Mouse (Mus musculus) heart, embryonic 16.5 days (tissue): ENCODE data around the gene Pink1. TPM values are rescaled to one million over a fixed set of nuclear protein-coding genes. Genes with fewer than 3 reads are reported as not detected.

Experiments used
- ATAC-seq: fragments of 200-750 bp; cut with Nextera tagmentation; replicated peaks from 2 replicates; pipeline ENCODE4 v1.8.0; 2017; ENCODE audit warnings: moderate number of reproducible peaks; ENCODE audit not compliant: insufficient read depth, low FRiP score; ENCODE audit errors: extremely low read depth
- H3K27ac ChIP-seq: fragments of 300-500 bp; sonication (generic); 2 replicates; pipeline ENCODE4 v1.5.1; 2014; ENCODE audit warnings: mild to moderate bottlenecking, low read length, control low read depth, moderate library complexity
- H3K27me3 ChIP-seq: fragments of 300-500 bp; sonication (generic); 2 replicates; pipeline ENCODE4 v1.6.1; 2014; ENCODE audit warnings: low read length, mixed read lengths; ENCODE audit not compliant: control insufficient read depth, insufficient read depth
- H3K36me3 ChIP-seq: fragments of 300-500 bp; sonication (generic); 2 replicates; pipeline ENCODE4 v1.6.1; 2014; ENCODE audit not compliant: control insufficient read depth, insufficient read depth
- H3K4me1 ChIP-seq: fragments of 300-500 bp; sonication (generic); 2 replicates; pipeline ENCODE4 v1.6.1; 2014; ENCODE audit warnings: low read length, mixed read lengths; ENCODE audit not compliant: control insufficient read depth, insufficient read depth
- H3K4me2 ChIP-seq: fragments of 300-500 bp; sonication (generic); 2 replicates; pipeline ENCODE4 v1.6.1; 2014; ENCODE audit warnings: low read depth, mild to moderate bottlenecking, control low read depth, low read length
- H3K4me3 ChIP-seq: fragments of 300-500 bp; sonication (generic); 2 replicates; pipeline ENCODE4 v1.5.1; 2014; ENCODE audit warnings: mild to moderate bottlenecking, control low read depth, low read length
- H3K9ac ChIP-seq: fragments of 300-500 bp; sonication (generic); 2 replicates; pipeline ENCODE4 v1.6.1; 2014; ENCODE audit warnings: low read length, control low read depth
- H3K9me3 ChIP-seq: fragments of 300-500 bp; sonication (generic); replicated peaks from 2 replicates; pipeline ENCODE4 v1.6.1; 2016; ENCODE audit warnings: low read length; ENCODE audit not compliant: control insufficient read depth
- WGBS: fragments of 180-500 bp; shearing (Covaris S2); extraction: QIAGEN DNeasy Blood & Tissue Kit; methylation state at CpG from one replicate; pipeline ENCODE4 v1.1.7; 2014; 5-methylcytosine and 5-hydroxymethylcytosine counted together
- polyA plus RNA-seq: library from polyadenylated mRNA; unstranded; fragments of >200 nt; fragmentation: Nextera tagmentation; extraction: Ambion mirVana; gene quantifications from 2 replicates; pipeline ENCODE4 v1.2.1, GENCODE M21; 2015

The Pink1 gene
- 70.9 and 79.8 TPM in 2 replicates for polyA plus RNA-seq

- H3K4me1 ChIP-seq = peaks cover 34% of the 10 kb centered on the region
- 4% methylated on average over 41 of the region's 41 CpGs for WGBS
- H3K36me3 ChIP-seq = no peaks in the 10 kb centered on the region
- ATAC-seq = peak; percentile 69
- peak within 1 kb of the TSS; percentile 99 for H3K27ac ChIP-seq
- H3K4me2 ChIP-seq = peak within 1 kb of the TSS; percentile 73
- no peaks in the 10 kb centered on the region; the same call in 1 of the 2 replicates for H3K9me3 ChIP-seq
- H3K9ac ChIP-seq = peak within 1 kb of the TSS; percentile 96
- peaks cover 4% of the 10 kb centered on the region; the same call in 1 of the 2 replicates for H3K27me3 ChIP-seq
- peak within 1 kb of the TSS; percentile 89 for H3K4me3 ChIP-seq
These were observed at the start of gene Pink1 for GRCm38 (mm10) chr4:138326077-138326695. Gene Pink1 (minus strand): TSS chr4:138326307.

GRCm38 (mm10) chr4:138375117-138375516, 49.0 kb upstream of the Pink1 start:
- WGBS = 83% methylated on average over 3 of the region's 3 CpGs
- H3K4me3 ChIP-seq = no peak overlapping the region

GRCm38 (mm10) chr4:138370996-138371516, 44.9 kb upstream of the Pink1 start:
- no peak overlapping the region for H3K9ac ChIP-seq
- no peak for ATAC-seq
- WGBS = 79% methylated on average over 5 of the region's 5 CpGs
- H3K9me3 ChIP-seq = no peaks in the 10 kb centered on the region
- no peaks in the 10 kb centered on the region for H3K36me3 ChIP-seq
- H3K4me2 ChIP-seq = no peak overlapping the region
- no peak overlapping the region for H3K4me3 ChIP-seq
- H3K27me3 ChIP-seq = peaks cover 2% of the 10 kb centered on the region; the same call in 1 of the 2 replicates
- peaks cover 13% of the 10 kb centered on the region for H3K4me1 ChIP-seq
- no peak overlapping the region for H3K27ac ChIP-seq

More at GRCm38 (mm10) chr4:138375117-138375516, 49.0 kb upstream of the Pink1 start:
- no peak for ATAC-seq
- Histone ChIP-seq H3K9me3 (no peaks in the 10 kb centered on the region), H3K36me3 (no peaks in the 10 kb centered on the region), H3K4me1 (no peaks in the 10 kb centered on the region), H3K4me2 (no peak overlapping the region), H3K27me3 (0 out of 2 replicates have a peak, but pooled peaks cover 2% of the 10 kb centered on the region), H3K9ac (no peak overlapping the region), H3K27ac (no peak overlapping the region)

- Histone ChIP-seq H3K4me2 (peak overlapping the region; percentile 85), H3K9ac (no peak overlapping the region; the same call in 1 of the 2 replicates), H3K4me3 (no peak overlapping the region; the same call in 1 of the 2 replicates), H3K9me3 (no peaks in the 10 kb centered on the region), H3K27me3 (peaks cover 2% of the 10 kb centered on the region; the same call in 1 of the 2 replicates), H3K4me1 (peaks cover 13% of the 10 kb centered on the region), H3K27ac (peak overlapping the region; percentile 54), H3K36me3 (no peaks in the 10 kb centered on the region)
- no peak; the same call in 1 of the 2 replicates for ATAC-seq
- 64% methylated on average over 12 of the region's 12 CpGs for WGBS
These were observed 42.6 kb upstream of the Pink1 start for GRCm38 (mm10) chr4:138368498-138369260.

GRCm38 (mm10) chr4:138367641-138368497, 41.8 kb upstream of the Pink1 start, which contains the start of gene Cda:
Gene Cda (minus strand): TSS chr4:138367992.
- Histone ChIP-seq H3K9ac (peak within 1 kb of the TSS; percentile 72), H3K27me3 (peaks cover 2% of the 10 kb centered on the region; the same call in 1 of the 2 replicates), H3K4me1 (peaks cover 13% of the 10 kb centered on the region), H3K4me3 (peak within 1 kb of the TSS; percentile 56), H3K27ac (peak within 1 kb of the TSS; percentile 54), H3K36me3 (no peaks in the 10 kb centered on the region), H3K9me3 (no peaks in the 10 kb centered on the region), H3K4me2 (peak within 1 kb of the TSS; percentile 85)
- ATAC-seq = peak; percentile 92
- WGBS = 5% methylated on average over 34 of the region's 34 CpGs

- peaks cover 13% of the 10 kb centered on the region for H3K4me1 ChIP-seq
- H3K4me2 ChIP-seq = no peak overlapping the region
- H3K27me3 ChIP-seq = peaks cover 4% of the 10 kb centered on the region; the same call in 1 of the 2 replicates
- H3K4me3 ChIP-seq = no peak overlapping the region
- ATAC-seq = no peak
- no peak overlapping the region for H3K9ac ChIP-seq
- H3K36me3 ChIP-seq = no peaks in the 10 kb centered on the region
- no peaks in the 10 kb centered on the region for H3K9me3 ChIP-seq
- WGBS = 79% methylated on average over 2 of the region's 2 CpGs
- H3K27ac ChIP-seq = no peak overlapping the region
These were observed 40.5 kb upstream of the Pink1 start for GRCm38 (mm10) chr4:138366561-138366960.

GRCm38 (mm10) chr4:138363511-138363910, 37.4 kb upstream of the Pink1 start:
- Histone ChIP-seq H3K27me3 (peaks cover 9% of the 10 kb centered on the region; the same call in 1 of the 2 replicates), H3K4me2 (no peak overlapping the region), H3K4me3 (no peak overlapping the region), H3K9me3 (no peaks in the 10 kb centered on the region), H3K36me3 (no peaks in the 10 kb centered on the region), H3K9ac (no peak overlapping the region), H3K27ac (no peak overlapping the region), H3K4me1 (peaks cover 11% of the 10 kb centered on the region)
- WGBS = 72% methylated on average over 5 of the region's 5 CpGs
- ATAC-seq = no peak

GRCm38 (mm10) chr4:138362883-138363282, 36.8 kb upstream of the Pink1 start:
- H3K9ac ChIP-seq = no peak overlapping the region

More at GRCm38 (mm10) chr4:138362883-138363282, 36.8 kb upstream of the Pink1 start:
- Histone ChIP-seq H3K36me3 (no peaks in the 10 kb centered on the region), H3K27ac (no peak overlapping the region), H3K4me2 (no peak overlapping the region), H3K9me3 (no peaks in the 10 kb centered on the region), H3K4me1 (peaks cover 5% of the 10 kb centered on the region), H3K27me3 (peaks cover 9% of the 10 kb centered on the region; the same call in 1 of the 2 replicates), H3K4me3 (no peak overlapping the region)
- WGBS = 80% methylated on average over 7 of the region's 7 CpGs
- no peak for ATAC-seq
